Mouse (Mus musculus) thymus, adult 2 months (tissue): ENCODE measurements around the gene Mlip.

Source experiments
- CTCF ChIP-seq: fragments of 200-500 bp; IDR thresholded peaks from 2 replicates; pipeline ENCODE4 v1.5.1; 2012; ENCODE audit warnings: mild to moderate bottlenecking, control low read depth, low read length, moderate library complexity, borderline replicate concordance; ENCODE audit not compliant: control insufficient read depth, poor library complexity, insufficient read depth; ENCODE audit errors: extremely low read depth
- POLR2A ChIP-seq: fragments of 200-500 bp; IDR thresholded peaks from 2 replicates; pipeline ENCODE4 v1.6.1; 2012; ENCODE audit warnings: mild to moderate bottlenecking, low read length, control low read depth, moderate library complexity; ENCODE audit not compliant: control insufficient read depth, poor library complexity, insufficient read depth; ENCODE audit errors: extremely low read depth

DNA sequence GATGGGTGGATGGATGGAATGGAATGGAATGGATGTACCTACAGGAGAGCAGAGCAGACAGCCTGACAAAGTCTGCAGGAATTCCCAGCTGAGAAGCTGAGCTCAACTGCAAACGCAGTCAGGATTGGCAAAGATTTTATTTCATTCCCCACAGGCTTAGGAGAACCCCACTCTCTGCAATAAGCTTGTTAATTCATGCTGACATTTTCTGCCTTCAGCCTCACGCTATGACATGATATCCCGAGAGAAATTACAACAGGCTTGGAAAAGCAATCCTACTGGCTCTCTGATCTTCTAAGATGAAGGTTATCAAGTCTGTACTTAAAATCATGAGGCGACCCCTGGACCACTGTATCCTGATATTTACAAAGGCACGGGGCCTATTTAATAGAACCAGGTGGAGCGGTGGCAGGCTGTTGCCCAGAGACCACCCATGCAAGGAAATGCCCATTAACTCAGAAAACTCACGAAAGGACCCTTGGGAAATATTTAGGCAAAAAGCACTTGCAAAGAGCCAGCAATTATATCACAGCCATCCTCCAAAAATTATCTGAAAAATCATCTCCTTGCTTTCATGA, 13.1 kb downstream of the Mlip start:
- TF ChIP-seq CTCF, result no peak
- TF ChIP-seq POLR2A, result no peak
